Mouse (Mus musculus): ENCODE data around the gene Hist1h2be. TPM values are rescaled to one million over a fixed set of nuclear protein-coding genes. Genes with fewer than 3 reads are reported as not detected.

Gene Hist1h2be
- polyA plus RNA-seq, 1 experiment from 2014 or later = 2.9 TPM

GRCm38 (mm10) chr13:23611638-23612037 is 9.3 kb downstream of the Hist1h2be start:
- in situ Hi-C loops (cut with MboI; ENCODE audit: low pct_unique_long_range_greater_than_20kb) = no loop called here
- ATAC-seq (no peak), DNase-seq (ENCODE audit: low read depth, low spot score) (no peak)
- ChIA-PET CTCF (no interaction called here), POLR2A (no interaction called here)
- no peak for TF ChIP-seq CTCF (IDR thresholded peaks at IDR 0.05)
- H3K27me3 ChIP-seq = no peaks in the 10 kb centered on the region

GRCm38 (mm10) chr13:23610393-23610792 is 10.5 kb downstream of the Hist1h2be start:
- CTCF ChIA-PET = interaction anchor here (1.4 to 2.0 kb wide), 3 partner anchors 9 to 12 kb away, joined by 3 to 9 read pairs (median 4); no protein-coding TSS in a partner anchor
- ATAC-seq (no peak), DNase-seq (ENCODE audit: low read depth, low spot score) (no peak)
- in situ Hi-C loops (cut with MboI; ENCODE audit: low pct_unique_long_range_greater_than_20kb) = no loop called here
- POLR2A ChIA-PET = interaction anchor here (2.0 kb wide), 1 partner anchor 10 kb away, joined by 7 read pairs; the partner anchor contains the start of gene Hist1h2be
- no peaks in the 10 kb centered on the region for H3K27me3 ChIP-seq
- TF ChIP-seq CTCF (IDR thresholded peaks at IDR 0.05) = no peak

- in situ Hi-C loops (cut with MboI; ENCODE audit: low pct_unique_long_range_greater_than_20kb) = no loop called here
- CTCF ChIA-PET = interaction anchor here (1.4 to 2.0 kb wide), 3 partner anchors 9 to 11 kb away, joined by 3 to 9 read pairs (median 4); no protein-coding TSS in a partner anchor
- DNase-seq (ENCODE audit: low read depth, low spot score) (no peak), ATAC-seq (no peak)
- TF ChIP-seq CTCF (IDR thresholded peaks at IDR 0.05) = no peak
- H3K27me3 ChIP-seq = no peaks in the 10 kb centered on the region
- POLR2A ChIA-PET = interaction anchor here (2.0 kb wide), 1 partner anchor 11 kb away, joined by 7 read pairs; the partner anchor contains the start of gene Hist1h2be
Observed at GRCm38 (mm10) chr13:23609844-23610243, 11.1 kb downstream of the Hist1h2be start.

- no peak for TF ChIP-seq CTCF (IDR thresholded peaks at IDR 0.05)
- no peaks in the 10 kb centered on the region for H3K27me3 ChIP-seq
- ChIA-PET CTCF (interaction anchor here (1.4 to 2.0 kb wide), 3 partner anchors 8 to 11 kb away, joined by 3 to 9 read pairs (median 4); no protein-coding TSS in a partner anchor), POLR2A (interaction anchor here (2.0 kb wide), 1 partner anchor 11 kb away, joined by 7 read pairs; the partner anchor contains the start of gene Hist1h2be)
- in situ Hi-C loops (cut with MboI; ENCODE audit: low pct_unique_long_range_greater_than_20kb) = no loop called here
- DNase-seq (ENCODE audit: low read depth, low spot score) (no peak), ATAC-seq (no peak)
Observed at GRCm38 (mm10) chr13:23609209-23609608, 11.7 kb downstream of the Hist1h2be start.

GRCm38 (mm10) chr13:23605052-23605451 is 15.9 kb downstream of the Hist1h2be start:
- DNase-seq (ENCODE audit: low read depth, low spot score) (no peak), ATAC-seq (no peak)
- ChIA-PET CTCF (interaction anchor here (1.5 to 2.4 kb wide), 2 partner anchors 11 to 14 kb away, joined by 4 to 6 read pairs; no protein-coding TSS in a partner anchor), POLR2A (interaction anchor here (0.6 to 0.7 kb wide), 2 partner anchors 14 to 22 kb away, joined by 3 read pairs; no protein-coding TSS in a partner anchor)
- no peaks in the 10 kb centered on the region for H3K27me3 ChIP-seq
- in situ Hi-C loops (cut with MboI; ENCODE audit: low pct_unique_long_range_greater_than_20kb) = no loop called here
- no peak for TF ChIP-seq CTCF (IDR thresholded peaks at IDR 0.05)

- H3K27me3 ChIP-seq = no peaks in the 10 kb centered on the region
- DNase-seq (ENCODE audit: low read depth, low spot score) (no peak), ATAC-seq (no peak)
- TF ChIP-seq CTCF (IDR thresholded peaks at IDR 0.05) = no peak
- ChIA-PET POLR2A (no interaction called here), CTCF (interaction anchor here (1.5 to 2.4 kb wide), 2 partner anchors 11 to 15 kb away, joined by 4 to 6 read pairs; no protein-coding TSS in a partner anchor)
- in situ Hi-C loops (cut with MboI; ENCODE audit: low pct_unique_long_range_greater_than_20kb) = no loop called here
Observed at GRCm38 (mm10) chr13:23604452-23604851, 16.5 kb downstream of the Hist1h2be start.

- no peak for TF ChIP-seq CTCF (IDR thresholded peaks at IDR 0.05)
- ATAC-seq (no peak), DNase-seq (ENCODE audit: low read depth, low spot score) (no peak)
- ChIA-PET CTCF (interaction anchor here (1.4 to 2.4 kb wide), 2 partner anchors 9 to 16 kb away, joined by 3 to 6 read pairs; no protein-coding TSS in a partner anchor), POLR2A (no interaction called here)
- in situ Hi-C loops (cut with MboI; ENCODE audit: low pct_unique_long_range_greater_than_20kb) = no loop called here
- H3K27me3 ChIP-seq = no peaks in the 10 kb centered on the region
Observed at GRCm38 (mm10) chr13:23603182-23603699, 17.7 kb downstream of the Hist1h2be start.

- DNase-seq (ENCODE audit: low read depth, low spot score) = no peak
- ChIA-PET POLR2A (interaction anchor here (0.8 kb wide), 1 partner anchor 23 kb away, joined by 3 read pairs; no protein-coding TSS in a partner anchor), CTCF (interaction anchor here (0.8 to 2.4 kb wide), 9 partner anchors 12 to 169 kb away, joined by 3 to 9 read pairs (median 5); no protein-coding TSS in a partner anchor)
- in situ Hi-C loops (cut with MboI; ENCODE audit: low pct_unique_long_range_greater_than_20kb) = loop anchor here (5.0 kb wide), 2 partner anchors 66 to 166 kb away; partner anchors contain the start of genes Hist1h2af and Hist1h4h
- H3K27me3 ChIP-seq = no peaks in the 10 kb centered on the region
- TF ChIP-seq CTCF (IDR thresholded peaks at IDR 0.05) = peak; percentile 90
- no peak for ATAC-seq
Observed at GRCm38 (mm10) chr13:23597957-23598356, 23.0 kb downstream of the Hist1h2be start.

GRCm38 (mm10) chr13:23595622-23596372 is 25.1 kb downstream of the Hist1h2be start:
- POLR2A ChIA-PET = no interaction called here
- TF ChIP-seq CTCF (IDR thresholded peaks at IDR 0.05) = no peak
- DNase-seq (ENCODE audit: low read depth, low spot score) (no peak), ATAC-seq (no peak)
- in situ Hi-C loops (cut with MboI; ENCODE audit: low pct_unique_long_range_greater_than_20kb) = loop anchor here (5.0 kb wide), 2 partner anchors 63 to 163 kb away; partner anchors contain the start of genes Hist1h2af and Hist1h4h
- H3K27me3 ChIP-seq = no peaks in the 10 kb centered on the region
- CTCF ChIA-PET = no interaction called here

GRCm38 (mm10) chr13:23595185-23595584 is 25.7 kb downstream of the Hist1h2be start:
- H3K27me3 ChIP-seq = no peaks in the 10 kb centered on the region
- ATAC-seq (no peak), DNase-seq (ENCODE audit: low read depth, low spot score) (no peak)
- POLR2A ChIA-PET = no interaction called here
- no peak for TF ChIP-seq CTCF (IDR thresholded peaks at IDR 0.05)
- in situ Hi-C loops (cut with MboI; ENCODE audit: low pct_unique_long_range_greater_than_20kb) = loop anchor here (5.0 kb wide), 2 partner anchors 63 to 163 kb away; partner anchors contain the start of genes Hist1h2af and Hist1h4h
- CTCF ChIA-PET = no interaction called here

Measured in Patski (cell line).